ENCODE assay signal across 8 mouse cellular contexts in the genomic region with DNA sequence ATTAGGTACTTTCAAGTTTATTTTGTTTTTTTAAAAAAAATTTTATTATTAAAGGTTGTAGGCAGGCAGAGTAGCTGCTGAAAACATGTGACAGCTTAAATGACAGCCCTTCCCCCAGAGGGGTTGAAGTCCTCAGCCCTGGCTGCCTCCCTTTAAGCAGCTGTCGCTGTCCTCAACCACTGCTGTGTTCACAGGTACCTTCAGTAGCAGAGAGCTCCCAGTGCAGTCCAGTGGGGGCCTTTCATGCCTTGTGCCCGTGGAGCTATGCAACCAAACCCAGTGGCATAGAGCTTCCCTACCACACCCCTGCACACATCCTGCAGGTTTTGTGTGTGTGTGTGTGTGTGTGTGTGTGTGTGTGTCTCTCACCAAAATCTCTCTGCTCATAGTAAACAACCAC. TPM values are rescaled to one million over a fixed set of nuclear protein-coding genes. Genes with fewer than 3 reads are reported as not detected.
DNase-seq lines count a peak whose midpoint lies in the region; ATAC-seq and TF ChIP-seq lines count a peak whose summit lies in the region.

No protein-coding gene starts in this region.

- no peak overlapping the region for H3K27ac ChIP-seq in heart, embryonic 12.5 days (ENCODE audit: poor library complexity, severe bottlenecking)
- H3K27ac ChIP-seq in heart, adult 2 months: no peak overlapping the region
- H3K27ac ChIP-seq in hindbrain, embryonic 16.5 days (ENCODE audit: low read depth, low read length): no peak overlapping the region
- H3K27ac ChIP-seq in midbrain, embryonic 13.5 days: no peak overlapping the region

- H3K4me2 ChIP-seq in heart, embryonic 12.5 days: no peak overlapping the region
- no peak overlapping the region for H3K4me2 ChIP-seq in hindbrain, embryonic 16.5 days (ENCODE audit: low read length)
- H3K4me2 ChIP-seq in midbrain, embryonic 13.5 days (replicated peaks): no peak overlapping the region

- H3K9me3 ChIP-seq in heart, embryonic 12.5 days (replicated peaks): peaks cover 3% of the 10 kb centered on the region; the same call in 1 of the 2 replicates
- H3K9me3 ChIP-seq in hindbrain, embryonic 16.5 days (ENCODE audit: control insufficient read depth, low read length): no peaks in the 10 kb centered on the region
- no peaks in the 10 kb centered on the region for H3K9me3 ChIP-seq in midbrain, embryonic 13.5 days

- H3K79me2 ChIP-seq in heart, adult 2 months (replicated peaks; ENCODE audit: control insufficient read depth, insufficient read depth, low read length): peaks cover 12% of the 10 kb centered on the region

- 0 out of 2 replicates have a peak, but pooled peaks cover 3% of the 10 kb centered on the region for H3K36me3 ChIP-seq in heart, embryonic 12.5 days
- peaks cover 8% of the 10 kb centered on the region for H3K36me3 ChIP-seq in heart, adult 2 months (ENCODE audit: control insufficient read depth, insufficient read depth, low read length)
- no peaks in the 10 kb centered on the region for H3K36me3 ChIP-seq in hindbrain, embryonic 16.5 days (ENCODE audit: control insufficient read depth, insufficient read depth, low read length)
- no peaks in the 10 kb centered on the region for H3K36me3 ChIP-seq in midbrain, embryonic 13.5 days

- no peak for TF ChIP-seq CTCF in heart, adult 2 months (IDR thresholded peaks at IDR 0.05)

- ATAC-seq in heart, embryonic 12.5 days (ENCODE audit: insufficient number of reproducible peaks, low FRiP score): 0 out of 2 replicates have a peak, but pooled peaks have one; percentile 29
- peak; percentile 62; the same call in 1 of the 2 replicates for ATAC-seq in hindbrain, embryonic 16.5 days
- ATAC-seq in midbrain, embryonic 13.5 days: peak; percentile 77

- H3K27me3 ChIP-seq in heart, embryonic 12.5 days (replicated peaks): no peaks in the 10 kb centered on the region
- H3K27me3 ChIP-seq in heart, adult 2 months (ENCODE audit: control insufficient read depth, insufficient read depth, low read length): no peaks in the 10 kb centered on the region
- no peaks in the 10 kb centered on the region for H3K27me3 ChIP-seq in hindbrain, embryonic 16.5 days (replicated peaks; ENCODE audit: control insufficient read depth, insufficient read depth, low read length)
- no peaks in the 10 kb centered on the region for H3K27me3 ChIP-seq in midbrain, embryonic 13.5 days

- H3K4me3 ChIP-seq in heart, embryonic 12.5 days: no peak overlapping the region
- H3K4me3 ChIP-seq in heart, adult 2 months: no peak overlapping the region
- H3K4me3 ChIP-seq in hindbrain, embryonic 16.5 days (ENCODE audit: low read length): no peak overlapping the region
- no peak overlapping the region for H3K4me3 ChIP-seq in midbrain, embryonic 13.5 days (replicated peaks)

- no peak for DNase-seq in heart, adult 2 months
- DNase-seq in CD4-positive helper T cell, adult 2 months (ENCODE audit: low read depth, low spot score): peak; percentile 51
- no peak for DNase-seq in layer of hippocampus, postnatal 10 days (ENCODE audit: low spot score in 2 of 2)
- DNase-seq in cerebellum, adult 9-10 months: no peak
- DNase-seq in ovary, postnatal 14 days (ENCODE audit: low spot score): no peak

- intact Hi-C loops in heart, adult 2 months (cut with DNase I): no loop called here

- no peak for TF ChIP-seq EP300 in heart, adult 2 months (IDR thresholded peaks at IDR 0.05; ENCODE audit: insufficient read depth, low read depth, low read length)

- H3K4me1 ChIP-seq in heart, embryonic 12.5 days (replicated peaks): peaks cover 22% of the 10 kb centered on the region
- H3K4me1 ChIP-seq in heart, adult 2 months (ENCODE audit: control insufficient read depth, insufficient read depth, low read length): peaks cover 11% of the 10 kb centered on the region
- H3K4me1 ChIP-seq in hindbrain, embryonic 16.5 days (ENCODE audit: control insufficient read depth, insufficient read depth, low read depth, low read length): 0 out of 2 replicates have a peak, but pooled peaks cover 5% of the 10 kb centered on the region
- H3K4me1 ChIP-seq in midbrain, embryonic 13.5 days (replicated peaks): peaks cover 11% of the 10 kb centered on the region

- no peak overlapping the region for H3K9ac ChIP-seq in heart, embryonic 12.5 days
- no peak overlapping the region for H3K9ac ChIP-seq in heart, adult 2 months (ENCODE audit: low read depth, low read length)
- H3K9ac ChIP-seq in hindbrain, embryonic 16.5 days (ENCODE audit: low read depth, low read length): no peak overlapping the region
- H3K9ac ChIP-seq in midbrain, embryonic 13.5 days (replicated peaks): no peak overlapping the region

- TF ChIP-seq POLR2A in heart, adult 2 months (IDR thresholded peaks at IDR 0.05; ENCODE audit: insufficient read depth, low read depth, low read length): no peak

- 30% methylated on average over 2 of the region's 2 CpGs for WGBS in heart, embryonic 12.5 days
- 14% methylated on average over 2 of the region's 2 CpGs for WGBS in heart, adult 2 months
- 30% methylated on average over 2 of the region's 2 CpGs for WGBS in hindbrain, embryonic 16.5 days
- WGBS in midbrain, embryonic 13.5 days: 42% methylated on average over 2 of the region's 2 CpGs

RNA-seq across cellular contexts. Expression of a gene that starts 38.8 kb away (rescaled TPM):
- 16.9 and 22.8 TPM in 2 replicates for polyA plus RNA-seq in heart, embryonic 12.5 days (2016; fragmentation: Nextera tagmentation; extraction: Ambion mirVana)
- 10 to 100 TPM; 63.2 to 67.2 TPM for total RNA-seq in heart, adult 2 months (2021)
- polyA plus RNA-seq in heart, adult 2 months (2012; rRNA removed): 13.5 and 34.8 TPM in 2 replicates
- polyA plus RNA-seq in hindbrain, embryonic 16.5 days (2015; fragmentation: Nextera tagmentation; extraction: Ambion mirVana): 10.2 and 13.1 TPM in 2 replicates
- 18.2 and 20.2 TPM in 2 replicates for polyA plus RNA-seq in midbrain, embryonic 13.5 days (2015; fragmentation: Nextera tagmentation; extraction: Ambion mirVana)
- 100 to 1,000 TPM; 103 to 111 TPM for total RNA-seq in layer of hippocampus, postnatal 10 days (2021)
